Mouse (Mus musculus) ES-E14 (cell line): ENCODE results near the gene Slc24a2. TPM values are rescaled to one million over a fixed set of nuclear protein-coding genes. Genes with fewer than 3 reads are reported as not detected.

ENCODE experiments used
- DNase-seq: peaks from one replicate; pipeline ENCODE4 v3.0.0-alpha.2; 2013; ENCODE audit warnings: low read depth, low spot score
- H3K27ac ChIP-seq: 2 replicates; pipeline ENCODE4 v1.5.1; 2012; ENCODE audit warnings: low read depth, mild to moderate bottlenecking, low read length, moderate library complexity, mixed read lengths; ENCODE audit not compliant: poor library complexity, insufficient read depth, severe bottlenecking
- H3K36me3 ChIP-seq: 2 replicates; pipeline ENCODE4 v1.6.1; 2012; ENCODE audit warnings: mild to moderate bottlenecking, low read length, moderate library complexity, mixed read lengths; ENCODE audit not compliant: control insufficient read depth, poor library complexity, insufficient read depth, severe bottlenecking
- H3K4me1 ChIP-seq, 2 experiments: fragments of 150-350 bp in 1 of 2; sonication (generic) in 1 of 2; 2 replicates each; pipeline ENCODE4 v1.6.1; 2012; ENCODE audit warnings: low read length in 2 of 2, mild to moderate bottlenecking in 1 of 2, mixed read lengths in 1 of 2; ENCODE audit not compliant: control insufficient read depth in 2 of 2, insufficient read depth in 2 of 2, poor library complexity in 1 of 2
- H3K4me3 ChIP-seq, 2 experiments: fragments of 150-350 bp in 1 of 2; sonication (generic) in 1 of 2; 2 replicates each; pipeline ENCODE4 v1.5.1; 2012; ENCODE audit warnings: low read length in 2 of 2, low read depth in 1 of 2, mild to moderate bottlenecking in 1 of 2, mixed read lengths in 1 of 2; ENCODE audit not compliant: insufficient read depth in 1 of 2, poor library complexity in 1 of 2, severe bottlenecking in 1 of 2
- H3K9ac ChIP-seq: 2 replicates; pipeline ENCODE4 v1.6.1; 2012; ENCODE audit warnings: low read depth, mild to moderate bottlenecking, low read length, mixed read lengths; ENCODE audit not compliant: poor library complexity, insufficient read depth, severe bottlenecking
- H3K9me3 ChIP-seq: fragments of 150-350 bp; sonication (generic); 2 replicates; pipeline ENCODE4 v1.6.1; 2012; ENCODE audit warnings: low read depth, mild to moderate bottlenecking, low read length; ENCODE audit not compliant: control insufficient read depth, insufficient read depth
- CHD2 ChIP-seq: IDR thresholded peaks from 2 replicates; pipeline ENCODE4 v1.6.1; 2014; ENCODE audit warnings: mild to moderate bottlenecking, low read depth, low read length, inconsistent platforms
- HCFC1 ChIP-seq: IDR thresholded peaks from 2 replicates; pipeline ENCODE4 v1.6.1; 2012; ENCODE audit warnings: low read length, inconsistent platforms, borderline replicate concordance; ENCODE audit not compliant: insufficient read depth
- MAFK ChIP-seq: IDR thresholded peaks from 2 replicates; pipeline ENCODE4 v1.6.1; 2014; ENCODE audit warnings: mild to moderate bottlenecking, low read depth, low read length, inconsistent platforms; ENCODE audit not compliant: insufficient read depth
- ZC3H11A ChIP-seq: IDR thresholded peaks from 2 replicates; pipeline ENCODE4 v1.6.1; 2012; ENCODE audit warnings: low read depth, mild to moderate bottlenecking, inconsistent platforms, low read length, borderline replicate concordance
- ZNF384 ChIP-seq: IDR thresholded peaks from 2 replicates; pipeline ENCODE4 v1.6.1; 2012; ENCODE audit warnings: low read depth, low read length, inconsistent platforms
- in situ Hi-C, 2 experiments: fragments of 600-800 bp; cut with MboI; formaldehyde crosslinking; loops; one replicate each; pipeline ENCODE4 v1.15.1; 2025; ENCODE audit warnings: low sequenced_read_pairs in 2 of 2, inconsistent platforms in 1 of 2; ENCODE audit not compliant: unreplicated experiment in 2 of 2
- total RNA-seq: library from RNA; depleted of rRNA; stranded (reverse); fragments of 300-350 nt; gene quantifications from 2 replicates; pipeline ENCODE4 v1.2.3, GENCODE M21; 2012

The Slc24a2 gene
- total RNA-seq, 1 experiment = 0.13 TPM

GRCm38 (mm10) chr4:87132525-87132924, 97.8 kb downstream of the Slc24a2 start:
- no peak for DNase-seq
- H3K9ac ChIP-seq = no peak overlapping the region
- in situ Hi-C loops = no loop called here
- no peaks in the 10 kb centered on the region for H3K9me3 ChIP-seq
- no peaks in the 10 kb centered on the region for H3K4me1 ChIP-seq
- TF ChIP-seq HCFC1 = no peak
- no peak for TF ChIP-seq MAFK
- TF ChIP-seq ZC3H11A = no peak
- TF ChIP-seq CHD2 = no peak
- no peak for TF ChIP-seq ZNF384
- H3K27ac ChIP-seq = no peak overlapping the region
- H3K4me3 ChIP-seq = no peak overlapping the region
- H3K36me3 ChIP-seq = no peaks in the 10 kb centered on the region

- no peak overlapping the region for H3K27ac ChIP-seq
- H3K4me1 ChIP-seq = no peaks in the 10 kb centered on the region
- H3K9me3 ChIP-seq = no peaks in the 10 kb centered on the region
- H3K9ac ChIP-seq = no peak overlapping the region
- in situ Hi-C loops = no loop called here
- no peaks in the 10 kb centered on the region for H3K36me3 ChIP-seq
- TF ChIP-seq CHD2 (no peak), ZC3H11A (no peak), MAFK (no peak), ZNF384 (no peak), HCFC1 (no peak)
- no peak overlapping the region for H3K4me3 ChIP-seq
- DNase-seq = no peak
Measured at GRCm38 (mm10) chr4:87126756-87127155, 103.5 kb downstream of the Slc24a2 start.

DNA sequence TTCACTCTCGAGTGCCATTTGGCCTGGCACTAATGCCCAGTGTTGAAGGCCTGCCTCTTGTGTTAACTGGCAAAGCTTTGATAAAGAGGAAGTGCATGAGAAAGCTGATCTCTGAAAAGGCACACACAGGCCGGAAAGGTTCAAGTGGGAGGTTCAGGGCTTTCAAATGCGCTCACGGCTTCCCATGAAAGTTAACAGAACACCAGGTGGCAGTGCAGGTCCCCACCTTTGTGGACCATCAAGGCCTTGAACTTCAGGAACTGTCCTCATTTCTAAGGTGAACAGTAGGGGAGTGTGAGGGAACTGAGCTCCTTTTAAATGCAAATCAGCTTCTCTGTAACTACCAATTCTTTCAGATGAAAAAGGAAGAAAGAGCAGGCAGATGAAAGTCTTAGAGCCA, 110.5 kb downstream of the Slc24a2 start:
- H3K36me3 ChIP-seq = no peaks in the 10 kb centered on the region
- H3K4me1 ChIP-seq = peaks cover 0 to 3% of the 10 kb centered on the region in 2 experiments; a peak in 2 of 4 replicates
- H3K9ac ChIP-seq = no peak overlapping the region
- H3K9me3 ChIP-seq = no peaks in the 10 kb centered on the region
- peak; percentile 70 for DNase-seq
- in situ Hi-C loops = no loop called here
- TF ChIP-seq ZC3H11A (no peak), CHD2 (no peak), ZNF384 (no peak), HCFC1 (no peak), MAFK (no peak)
- no peak overlapping the region for H3K27ac ChIP-seq
- H3K4me3 ChIP-seq = no peak overlapping the region

DNA sequence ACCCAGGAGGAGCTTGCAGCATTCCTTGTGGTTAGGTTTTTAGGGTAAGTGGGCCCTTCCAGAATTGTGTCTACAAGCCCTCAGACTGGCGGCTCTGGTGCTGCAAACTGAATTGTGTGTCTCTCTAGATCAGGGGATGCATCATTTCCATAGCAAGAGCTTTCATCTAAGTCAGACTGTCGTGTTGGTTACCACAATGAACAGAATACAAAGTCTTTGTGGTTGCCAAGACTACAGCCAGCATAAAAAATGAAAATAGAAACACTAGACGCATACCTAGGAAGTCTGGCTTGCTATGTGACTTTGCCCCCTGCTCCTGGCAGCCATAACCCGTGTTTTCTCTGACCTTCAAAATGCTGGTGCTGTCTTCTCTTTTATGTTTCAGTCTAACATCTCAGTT, 114.6 kb downstream of the Slc24a2 start:
- no peak for DNase-seq
- Histone ChIP-seq H3K9ac (no peak overlapping the region), H3K4me1 (peaks cover 0 to 3% of the 10 kb centered on the region in 2 experiments; a peak in 2 of 4 replicates), H3K4me3 (no peak overlapping the region), H3K27ac (no peak overlapping the region), H3K36me3 (no peaks in the 10 kb centered on the region), H3K9me3 (no peaks in the 10 kb centered on the region)
- in situ Hi-C loops = no loop called here
- TF ChIP-seq MAFK = no peak
- TF ChIP-seq CHD2 = no peak
- no peak for TF ChIP-seq ZC3H11A
- no peak for TF ChIP-seq ZNF384
- no peak for TF ChIP-seq HCFC1

DNA sequence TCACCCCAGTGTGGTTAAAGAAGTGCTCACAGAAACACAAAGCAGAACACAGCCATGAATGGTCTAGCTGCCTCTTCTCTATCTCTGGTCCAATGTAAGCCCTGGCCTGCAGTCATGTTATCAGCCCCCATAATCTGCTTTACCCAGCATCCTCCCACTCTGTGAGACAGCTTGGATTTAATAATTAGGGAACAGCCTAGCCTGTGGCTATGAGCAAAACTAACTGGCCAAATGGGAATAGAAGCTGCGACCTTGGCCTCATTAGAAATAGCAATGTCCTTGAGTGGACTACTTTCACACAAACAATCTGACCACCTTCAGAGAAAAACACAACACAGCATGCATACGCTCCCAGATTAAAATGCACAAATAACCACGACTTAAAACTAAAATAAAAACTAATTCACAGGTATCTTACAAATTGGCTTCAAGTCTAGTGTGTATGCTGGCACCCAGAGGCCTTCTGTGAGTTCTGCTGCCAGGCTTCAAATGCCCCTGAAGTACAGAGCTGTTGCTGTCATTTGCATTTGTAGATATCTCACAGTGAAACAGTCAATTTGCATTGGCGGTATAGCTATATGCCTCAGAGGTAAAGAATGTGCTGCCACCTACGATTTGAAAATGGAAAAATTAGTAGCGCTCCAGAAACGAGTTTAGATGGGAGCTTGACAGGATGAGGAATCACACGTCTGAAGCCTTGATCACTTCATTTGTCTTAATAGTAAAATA, 120.8 kb downstream of the Slc24a2 start:
- Histone ChIP-seq H3K36me3 (no peaks in the 10 kb centered on the region), H3K9ac (no peak overlapping the region), H3K4me3 (no peak overlapping the region), H3K4me1 (no peaks in the 10 kb centered on the region), H3K9me3 (no peaks in the 10 kb centered on the region), H3K27ac (no peak overlapping the region)
- in situ Hi-C loops = no loop called here
- no peak for DNase-seq
- TF ChIP-seq ZNF384 (no peak), CHD2 (no peak)
